Mouse (Mus musculus) frontal cortex, postnatal 10 days (tissue): ENCODE measurements around the gene Fbln7.

Source experiments
- DNase-seq, 2 experiments: peaks; one replicate each; pipeline ENCODE4 v3.0.0; 2022; ENCODE audit warnings: low spot score in 2 of 2, mixed read lengths in 1 of 2

Gene Fbln7

GRCm38 (mm10) chr2:128872256-128872655, 9.5 kb downstream of the Fbln7 start:
- DNase-seq: no peak

GRCm38 (mm10) chr2:128875526-128875925, 12.7 kb downstream of the Fbln7 start:
- DNase-seq: no peak

DNA sequence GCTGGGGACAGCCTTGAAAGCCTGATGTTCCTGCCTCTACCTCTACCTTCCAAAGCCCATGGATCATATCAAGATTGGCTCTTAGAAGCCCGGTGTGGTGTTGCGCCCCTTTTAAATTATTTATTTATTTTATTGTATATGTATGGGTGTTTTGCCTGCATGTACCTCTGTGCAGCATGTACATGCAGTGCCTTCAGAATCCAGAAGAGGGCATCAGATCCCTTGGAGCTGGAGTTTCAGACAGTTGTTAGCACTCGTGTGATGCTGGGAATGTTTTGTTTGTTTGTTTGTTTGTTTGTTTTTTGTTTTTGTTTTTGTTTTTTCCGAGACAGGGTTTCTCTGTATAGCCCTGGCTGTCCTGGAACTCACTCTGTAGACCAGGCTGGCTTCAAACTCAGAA, 18.5 kb downstream of the Fbln7 start:
- DNase-seq: no peak

DNA sequence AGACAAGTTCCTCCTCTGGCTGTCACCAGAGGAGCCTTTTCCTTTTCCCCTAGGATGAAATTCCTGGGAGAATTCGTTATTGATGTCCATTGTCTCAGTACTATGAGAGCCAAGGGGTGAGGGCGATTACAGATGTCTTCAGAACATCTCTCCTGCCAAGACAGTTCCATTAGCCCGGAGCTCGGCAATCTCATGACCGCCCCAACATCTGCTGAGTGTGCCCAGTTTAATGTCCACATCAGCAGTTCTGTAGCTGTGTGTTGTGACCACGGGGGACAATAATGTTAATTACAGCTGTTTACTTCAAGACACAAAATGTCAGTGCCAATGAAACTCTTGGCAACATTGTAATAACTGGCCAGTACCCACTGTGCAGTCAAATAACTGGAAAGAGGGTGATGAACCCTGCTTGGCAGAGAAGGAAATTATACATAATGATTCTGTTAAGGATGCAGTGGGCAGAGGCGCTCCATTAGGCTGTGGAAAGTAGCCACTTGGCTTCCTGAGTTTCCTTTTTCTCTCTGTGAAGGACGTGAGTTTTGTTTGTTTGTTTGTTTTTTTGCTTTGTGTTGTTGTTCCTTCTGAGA, 22.5 kb downstream of the Fbln7 start:
- no peak for DNase-seq

GRCm38 (mm10) chr2:128887866-128888550, 25.2 kb downstream of the Fbln7 start:
- no peak for DNase-seq

DNA sequence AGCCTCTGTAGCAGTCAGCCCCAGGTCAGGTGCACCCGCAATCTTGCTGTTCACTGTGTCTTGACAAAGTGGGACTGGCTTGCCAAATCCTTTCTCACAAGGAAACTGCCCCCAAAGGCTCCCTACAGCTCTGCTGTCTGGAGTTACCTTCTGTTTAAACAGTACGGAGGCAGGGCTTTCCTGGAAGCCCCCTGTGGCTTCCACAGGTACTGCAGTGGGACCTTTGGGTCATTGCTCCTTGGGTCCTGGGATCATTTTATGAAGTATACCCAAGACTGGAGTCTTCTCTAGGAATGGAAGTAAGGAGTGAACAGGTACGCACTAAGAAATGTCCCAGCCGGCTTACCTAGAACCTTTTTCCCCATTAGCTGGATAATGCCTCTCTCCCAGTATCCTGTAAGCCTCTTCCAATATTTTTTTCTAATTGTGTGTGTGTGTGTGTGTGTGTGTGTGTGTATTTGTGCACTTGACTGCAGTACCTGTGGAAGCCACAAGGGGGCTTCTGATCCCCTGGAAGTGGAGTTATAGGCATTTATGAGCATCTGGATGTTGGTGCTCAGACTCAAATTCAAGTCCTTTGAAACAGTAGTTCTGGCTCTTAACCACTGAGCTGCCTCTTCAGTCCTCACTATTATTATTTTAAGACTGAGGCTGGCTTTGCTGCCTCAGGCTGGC, 28.0 kb downstream of the Fbln7 start:
- no peak for DNase-seq

DNA sequence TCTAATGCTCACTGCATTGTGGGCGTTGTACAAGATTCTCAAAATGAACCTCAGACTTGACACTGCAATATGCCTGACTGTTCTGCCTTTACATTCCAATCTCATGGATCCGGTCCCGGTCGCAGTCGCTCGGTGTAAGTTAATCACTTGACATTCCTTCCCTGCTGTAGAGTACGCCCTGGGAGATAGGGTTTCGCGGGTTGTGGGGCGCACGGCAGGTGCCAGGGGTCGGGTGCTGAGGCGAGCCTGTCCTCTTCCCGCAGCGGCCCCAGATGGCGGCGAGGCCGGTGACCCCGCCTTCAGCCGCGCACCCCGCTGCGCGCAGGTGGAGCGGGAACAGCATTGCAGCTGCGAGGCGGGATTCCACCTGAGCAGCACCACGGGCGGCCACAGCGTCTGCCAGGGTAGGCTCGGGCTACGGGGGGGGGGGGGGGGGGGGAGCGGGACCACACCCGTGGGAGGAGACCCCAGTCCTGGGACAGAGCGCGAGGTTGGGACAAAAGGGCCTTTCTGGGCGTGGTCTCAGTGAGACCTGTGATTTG, 29.5 kb downstream of the Fbln7 start:
- DNase-seq: no peak

DNA sequence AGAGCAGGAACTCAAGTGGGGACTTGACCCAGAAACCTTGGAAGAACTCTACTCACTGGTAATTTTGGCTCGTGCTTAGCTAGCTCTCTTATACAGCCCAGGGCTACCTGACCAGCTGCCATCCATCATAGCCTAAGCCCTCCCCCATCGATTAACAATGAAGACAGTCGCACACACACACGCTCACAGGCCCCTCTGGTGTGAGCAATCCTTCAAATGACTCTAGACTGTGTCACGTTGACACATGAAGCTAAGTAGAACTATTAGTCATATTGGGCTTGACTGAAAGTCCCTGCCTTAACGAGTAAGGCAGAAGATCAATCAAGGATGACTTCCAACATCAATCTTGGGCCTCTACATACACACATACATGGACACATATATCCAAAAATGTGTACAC, 40.1 kb downstream of the Fbln7 start:
- no peak for DNase-seq

GRCm38 (mm10) chr2:128903661-128904060, 40.9 kb downstream of the Fbln7 start:
- no peak for DNase-seq

- no peak for DNase-seq
Observed at GRCm38 (mm10) chr2:128914978-128915377, 52.2 kb downstream of the Fbln7 start.

DNA sequence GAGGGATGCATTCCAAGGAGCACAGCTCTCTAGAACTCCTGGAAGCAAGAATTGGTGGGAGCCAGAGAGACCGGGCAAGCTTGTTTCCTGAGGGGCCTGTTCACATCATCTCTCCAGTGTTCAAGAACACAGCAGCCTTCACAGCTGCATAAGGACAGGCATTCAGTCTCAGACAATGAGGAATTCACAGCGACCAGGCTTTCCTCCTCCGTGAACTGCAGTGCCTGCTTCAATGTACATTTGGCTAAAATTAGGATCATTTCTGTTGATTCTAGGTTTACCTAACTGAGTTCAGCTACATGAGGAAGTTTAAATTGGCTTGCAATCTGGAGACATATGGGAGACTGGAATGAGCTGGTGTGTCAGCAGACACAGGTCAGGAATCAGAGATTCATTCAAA, 53.7 kb downstream of the Fbln7 start:
- DNase-seq: no peak

DNA sequence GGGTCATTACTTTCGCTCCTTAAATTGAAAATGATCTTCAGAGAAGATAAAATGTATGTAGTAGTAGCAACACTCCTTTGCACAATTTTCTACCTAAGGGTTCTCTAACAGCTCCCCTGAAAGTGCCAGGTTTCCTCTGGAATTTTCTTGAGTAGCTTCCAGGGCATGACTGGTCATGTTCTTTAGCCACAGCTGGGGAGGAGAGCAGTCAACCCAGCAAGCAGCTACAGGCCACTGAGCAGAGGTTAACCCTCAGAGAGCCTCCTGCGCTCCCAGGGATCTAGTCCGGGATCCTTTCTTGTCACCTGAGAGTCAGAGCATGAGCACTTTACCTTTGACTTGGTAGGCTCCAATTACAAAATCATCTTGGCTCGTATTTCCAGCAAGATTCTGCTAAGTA, 62.0 kb downstream of the Fbln7 start:
- no peak for DNase-seq

DNA sequence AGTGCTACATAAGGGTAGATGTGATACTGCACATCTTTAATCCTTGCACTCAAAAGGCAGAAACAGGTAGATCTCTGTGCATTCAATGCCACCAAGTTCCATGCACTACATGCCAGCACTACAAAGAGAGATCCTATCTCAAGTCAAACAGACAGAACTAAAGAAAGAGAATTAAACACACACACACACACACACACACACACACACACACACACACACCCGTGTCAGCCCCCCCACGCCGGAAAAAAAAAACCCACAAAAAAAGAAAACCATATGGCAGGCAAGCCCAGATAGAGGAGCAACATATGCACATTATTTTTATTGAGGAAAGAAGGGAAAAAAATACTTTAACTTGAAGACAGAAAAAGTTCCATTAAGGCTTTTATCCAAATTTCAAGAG, 65.7 kb downstream of the Fbln7 start:
- DNase-seq: no peak

DNA sequence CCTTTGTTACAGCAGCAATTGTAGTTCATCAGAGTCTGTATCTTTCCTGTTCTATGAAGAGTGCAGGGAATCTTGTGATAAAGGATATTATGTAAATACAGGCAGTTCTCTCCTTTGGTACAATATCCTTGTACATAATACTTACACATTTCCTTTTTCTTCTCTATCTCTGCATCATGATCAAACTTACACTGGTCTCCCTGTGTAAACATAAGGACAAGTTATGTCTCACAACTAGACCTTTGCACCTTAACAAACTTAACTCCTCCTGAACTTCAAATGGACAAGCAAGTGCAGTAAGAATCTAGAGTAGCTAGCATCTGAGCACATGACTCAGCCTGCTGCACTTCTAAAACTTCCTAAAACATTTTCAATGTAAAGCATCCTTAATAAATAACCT, 67.9 kb downstream of the Fbln7 start:
- DNase-seq: no peak

DNA sequence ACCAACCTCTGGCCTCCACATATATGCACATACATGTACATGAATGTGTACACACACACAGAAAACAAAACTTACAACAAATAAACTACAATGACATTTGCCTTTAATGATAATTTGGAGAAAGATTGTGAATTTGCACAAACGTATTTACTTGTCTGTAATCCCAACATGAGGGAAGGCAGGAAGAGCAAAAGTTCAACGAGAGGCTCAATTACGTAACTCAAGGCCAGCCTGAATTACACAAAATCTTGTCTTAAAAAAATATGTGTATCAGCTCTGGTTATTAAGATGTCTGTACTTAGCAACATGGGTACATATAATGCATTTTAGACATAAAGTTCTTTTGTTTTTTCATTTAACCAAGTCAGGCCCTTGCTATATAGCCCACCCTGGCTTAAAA, 73.5 kb downstream of the Fbln7 start:
- no peak for DNase-seq

DNA sequence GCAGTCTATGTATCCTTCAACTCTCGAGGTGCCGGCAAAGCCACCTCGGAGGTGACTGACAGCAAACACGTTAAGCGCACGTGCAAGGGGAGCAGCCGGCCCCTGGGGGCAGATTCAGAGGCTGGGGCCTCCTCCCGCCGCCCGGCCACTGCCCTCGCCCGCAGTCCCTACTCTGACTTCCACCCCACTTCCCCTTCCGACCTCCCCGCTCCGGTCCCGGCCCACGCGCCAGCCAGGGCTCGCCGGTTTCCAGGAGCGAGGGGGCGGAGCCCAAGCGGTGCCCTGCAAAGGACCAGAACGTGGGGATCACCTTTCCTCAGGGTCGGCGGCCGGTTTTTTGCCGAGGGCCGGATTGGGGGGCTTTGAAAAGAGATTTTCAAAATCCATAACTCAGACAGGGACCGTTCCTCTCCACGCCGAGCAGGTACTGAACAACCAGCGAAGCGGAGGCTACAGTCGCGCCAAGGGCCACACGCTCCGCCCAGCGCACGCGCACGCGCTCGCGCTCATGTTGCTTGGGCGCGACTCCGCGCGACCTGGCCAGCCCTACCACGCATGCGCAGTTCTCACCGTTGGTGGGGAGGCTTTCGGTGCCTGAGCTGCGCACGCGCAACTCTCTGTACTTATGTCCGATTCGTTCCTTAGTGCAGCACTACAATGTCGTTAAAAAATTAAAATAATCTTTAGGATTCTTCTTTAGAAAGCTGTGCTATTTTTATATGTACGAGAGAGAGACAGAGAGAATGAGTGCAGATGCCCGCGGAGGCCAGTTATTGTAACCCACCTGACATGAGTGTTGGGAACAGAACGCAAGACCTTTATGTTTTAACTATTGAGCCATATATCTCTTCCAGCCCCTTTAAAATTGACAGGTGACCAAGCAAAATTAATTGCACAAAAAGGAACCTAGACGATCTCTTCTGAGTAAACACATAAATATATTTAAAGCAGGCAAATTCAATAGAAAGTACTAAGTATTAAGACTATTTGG, 81.1 kb downstream of the Fbln7 start, which contains the start of gene Zc3h8:
Gene Zc3h8, minus strand, starts transcription at position 540 of the 991 bp plus-strand sequence.
- DNase-seq: peak; percentile 90 to 95
